Mouse (Mus musculus) testis, postnatal 10 days (tissue): ENCODE results near the gene Sgms1.

Experiments used
- DNase-seq: peaks from one replicate; pipeline ENCODE4 v3.0.0; 2021; ENCODE audit warnings: low spot score

The Sgms1 gene

GRCm38 (mm10) chr19:32292782-32293776, 96.4 kb downstream of the Sgms1 start:
- DNase-seq = no peak

DNA sequence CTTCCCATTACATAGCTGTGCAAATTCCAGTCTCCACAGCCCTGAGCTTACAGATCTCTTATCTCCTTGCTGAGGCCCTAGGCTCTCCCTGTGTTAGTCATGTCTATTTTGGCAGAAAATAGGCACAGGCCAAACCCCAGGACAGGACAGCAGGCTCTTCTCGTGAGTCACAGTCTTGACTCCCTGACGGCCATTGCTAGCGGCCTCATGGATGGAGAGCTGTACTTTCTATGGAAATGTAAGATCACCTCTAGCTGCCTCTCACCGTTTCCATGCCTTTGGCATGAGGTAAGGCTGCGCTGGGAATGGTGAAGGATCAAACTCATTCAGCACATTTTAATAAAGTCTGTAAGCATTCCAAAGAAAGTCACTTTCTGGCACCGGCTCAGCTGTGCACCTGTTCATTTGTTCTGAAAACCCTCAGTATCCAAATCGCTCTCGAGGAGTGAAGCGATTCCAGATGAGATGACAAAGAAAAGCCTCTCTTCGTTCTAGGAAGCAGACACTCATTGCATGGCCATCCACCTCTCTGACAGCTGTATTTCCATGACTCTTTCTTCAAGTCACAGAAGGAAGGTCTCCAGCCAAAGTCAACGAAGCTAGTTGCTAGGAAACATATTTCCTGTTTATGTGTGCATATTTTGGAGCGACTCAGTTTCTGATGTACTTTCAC, 97.3 kb downstream of the Sgms1 start:
- no peak for DNase-seq

GRCm38 (mm10) chr19:32291130-32291529, 98.4 kb downstream of the Sgms1 start:
- DNase-seq = no peak

DNA sequence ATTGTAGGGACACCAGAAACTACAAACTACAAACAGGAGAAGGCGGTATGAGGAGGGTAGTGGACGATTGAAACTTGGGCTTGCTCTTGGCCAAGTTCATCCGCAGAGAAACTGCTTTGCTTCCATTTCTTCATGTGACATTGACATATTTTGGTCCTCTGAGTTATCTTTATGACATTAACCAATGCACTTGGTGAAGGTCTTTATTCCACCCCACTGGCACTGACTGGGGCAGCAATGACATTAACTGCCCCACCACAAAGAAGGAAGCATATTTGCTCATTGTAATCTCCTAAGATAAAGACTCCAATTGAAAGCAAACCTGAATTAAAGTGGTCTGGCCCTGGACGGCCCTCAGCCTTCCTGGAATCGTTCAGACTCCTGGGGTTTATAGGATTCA, 100.6 kb downstream of the Sgms1 start:
- no peak for DNase-seq

- DNase-seq = no peak
Observed at GRCm38 (mm10) chr19:32287839-32288238, 101.7 kb downstream of the Sgms1 start.

- no peak for DNase-seq
Observed at GRCm38 (mm10) chr19:32285455-32285831, 104.1 kb downstream of the Sgms1 start.

- DNase-seq = no peak
Observed at GRCm38 (mm10) chr19:32284681-32285454, 104.6 kb downstream of the Sgms1 start.

GRCm38 (mm10) chr19:32281917-32282316, 107.6 kb downstream of the Sgms1 start:
- DNase-seq = no peak

DNA sequence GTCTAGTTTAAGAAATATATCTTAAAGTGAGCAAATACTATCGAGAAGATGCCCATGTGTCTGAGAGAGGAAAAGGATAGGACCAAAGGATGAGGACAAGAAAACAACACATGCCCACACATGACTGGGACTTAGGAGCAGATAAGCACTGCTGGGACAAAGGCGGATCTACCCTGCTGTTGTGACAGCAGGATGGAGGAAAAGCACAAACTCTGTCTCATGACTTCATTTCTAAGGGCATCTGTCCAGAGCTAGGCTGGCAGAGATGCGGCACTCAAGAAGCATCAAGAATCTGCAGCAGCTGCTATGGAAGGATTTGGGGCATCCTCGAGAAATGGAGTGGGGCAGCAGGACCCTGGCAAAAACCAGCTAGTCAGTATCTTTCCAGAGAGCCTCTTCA, 109.1 kb downstream of the Sgms1 start:
- no peak for DNase-seq

- no peak for DNase-seq
Observed at GRCm38 (mm10) chr19:32279400-32279799, 110.1 kb downstream of the Sgms1 start.

GRCm38 (mm10) chr19:32277869-32278268, 111.6 kb downstream of the Sgms1 start:
- no peak for DNase-seq

DNA sequence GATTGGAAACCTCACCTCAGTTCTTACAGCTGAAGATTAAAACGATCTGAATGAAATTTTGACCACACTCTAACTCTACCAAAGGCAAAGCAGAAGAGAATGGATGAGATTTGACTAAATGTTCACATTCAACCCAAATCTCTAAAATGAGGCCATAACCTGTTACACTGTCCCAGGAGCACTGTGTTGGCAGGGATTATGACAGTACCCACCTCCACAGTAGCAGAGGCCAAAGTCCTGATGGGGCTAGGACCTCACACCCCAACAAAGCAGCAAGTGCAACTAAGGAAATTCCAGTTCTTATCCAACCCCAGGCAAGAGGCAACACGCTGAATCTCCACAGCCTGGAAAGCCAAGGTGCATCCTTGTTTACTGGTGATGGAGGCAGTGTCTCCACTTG, 112.2 kb downstream of the Sgms1 start:
- no peak for DNase-seq

DNA sequence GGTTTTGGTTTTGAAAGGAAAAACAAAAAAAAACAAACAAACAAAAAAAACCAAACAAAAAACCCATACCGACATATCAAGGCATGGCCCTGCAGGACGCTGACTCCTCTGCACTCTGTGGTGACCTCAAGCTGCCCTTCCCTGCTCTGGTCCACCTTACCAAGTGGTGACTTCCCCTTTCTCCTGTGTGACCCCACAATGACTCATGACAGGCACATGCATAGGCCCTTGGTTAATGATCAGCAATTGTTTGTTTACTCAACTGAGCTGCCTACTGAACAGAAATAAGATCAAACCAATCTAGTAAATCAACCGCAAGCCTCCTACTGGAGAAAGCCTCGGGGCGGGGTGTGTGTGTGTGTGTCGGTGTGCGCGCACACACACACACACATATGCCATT, 112.7 kb downstream of the Sgms1 start:
- no peak for DNase-seq

- no peak for DNase-seq
Observed at GRCm38 (mm10) chr19:32276263-32276662, 113.3 kb downstream of the Sgms1 start.

DNA sequence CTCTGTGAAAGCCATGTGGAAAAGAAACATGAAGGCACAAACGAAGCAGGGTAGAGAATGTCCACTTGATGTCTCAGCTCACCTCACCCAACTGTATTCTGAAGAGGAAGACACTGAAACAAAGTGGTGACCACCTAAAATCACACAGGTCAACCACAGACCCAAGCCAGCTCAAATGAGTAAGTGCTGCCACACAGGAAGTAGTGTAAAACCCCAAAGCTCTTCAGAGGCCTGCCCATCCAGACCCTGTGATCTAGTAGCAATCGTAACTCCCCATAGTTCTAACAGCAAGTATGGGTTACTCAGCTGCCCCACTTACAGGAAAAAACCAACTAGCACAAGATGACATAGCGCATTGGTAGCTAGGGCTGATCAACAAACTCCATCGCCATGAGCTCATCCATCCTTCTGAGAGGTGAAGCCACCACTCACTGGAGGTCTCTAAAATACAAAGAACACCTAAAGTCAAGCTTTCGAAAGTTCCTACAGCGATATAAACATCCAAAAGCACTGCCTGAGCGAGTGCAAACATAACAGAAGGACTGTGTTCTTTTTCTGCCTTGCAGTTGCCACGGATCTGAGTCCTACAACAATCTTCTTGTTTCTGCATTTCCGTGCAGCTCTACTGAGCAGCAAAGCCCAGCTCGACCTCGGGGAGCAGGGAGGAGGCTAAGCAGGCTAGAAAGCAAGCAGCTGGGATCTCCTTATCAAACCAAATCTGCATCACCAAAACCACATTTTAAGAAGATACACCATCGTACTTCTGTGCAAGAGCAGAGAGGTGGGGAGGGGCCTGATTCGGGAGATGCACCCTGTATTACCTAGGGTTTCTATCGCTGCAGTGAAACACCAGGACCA, 114.2 kb downstream of the Sgms1 start:
- no peak for DNase-seq

DNA sequence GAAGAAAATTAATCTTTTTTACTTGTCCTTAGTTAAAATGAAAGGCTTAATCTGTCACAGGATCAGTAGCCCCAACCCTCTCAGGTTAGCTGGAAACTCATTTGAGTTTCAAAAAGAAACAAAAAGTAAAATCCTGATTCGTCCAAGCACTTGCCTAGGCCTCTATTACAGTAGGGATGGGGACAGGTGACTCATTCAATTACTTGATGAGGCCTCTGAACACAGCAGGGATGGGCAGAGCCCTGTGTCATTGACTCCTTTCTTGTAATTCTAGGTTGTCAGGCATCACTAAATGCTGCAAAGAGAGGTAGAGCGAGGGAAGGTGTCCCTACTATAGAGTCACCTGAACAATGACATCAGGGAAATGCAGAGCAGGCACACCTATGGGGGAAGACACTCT, 115.4 kb downstream of the Sgms1 start:
- DNase-seq = no peak

DNA sequence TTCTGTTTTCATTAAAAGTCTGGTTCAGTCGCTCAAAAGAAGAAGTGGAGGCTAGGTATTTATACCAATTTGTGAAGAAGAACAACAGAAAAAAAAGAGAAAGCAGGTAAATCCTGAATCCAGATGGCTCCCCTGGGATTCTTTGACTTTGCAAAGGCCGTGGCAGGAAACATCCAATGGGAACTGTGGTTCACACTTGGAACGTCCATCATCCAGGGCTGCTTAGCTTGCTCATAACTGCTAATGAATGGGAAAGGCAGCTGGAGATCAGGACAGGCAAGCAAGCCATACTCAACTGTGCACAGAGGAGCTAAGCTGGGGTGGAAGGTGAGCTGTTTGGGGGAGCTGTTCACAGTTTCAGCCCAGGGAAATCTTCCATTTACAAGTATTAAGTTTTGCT, 115.8 kb downstream of the Sgms1 start:
- no peak for DNase-seq

DNA sequence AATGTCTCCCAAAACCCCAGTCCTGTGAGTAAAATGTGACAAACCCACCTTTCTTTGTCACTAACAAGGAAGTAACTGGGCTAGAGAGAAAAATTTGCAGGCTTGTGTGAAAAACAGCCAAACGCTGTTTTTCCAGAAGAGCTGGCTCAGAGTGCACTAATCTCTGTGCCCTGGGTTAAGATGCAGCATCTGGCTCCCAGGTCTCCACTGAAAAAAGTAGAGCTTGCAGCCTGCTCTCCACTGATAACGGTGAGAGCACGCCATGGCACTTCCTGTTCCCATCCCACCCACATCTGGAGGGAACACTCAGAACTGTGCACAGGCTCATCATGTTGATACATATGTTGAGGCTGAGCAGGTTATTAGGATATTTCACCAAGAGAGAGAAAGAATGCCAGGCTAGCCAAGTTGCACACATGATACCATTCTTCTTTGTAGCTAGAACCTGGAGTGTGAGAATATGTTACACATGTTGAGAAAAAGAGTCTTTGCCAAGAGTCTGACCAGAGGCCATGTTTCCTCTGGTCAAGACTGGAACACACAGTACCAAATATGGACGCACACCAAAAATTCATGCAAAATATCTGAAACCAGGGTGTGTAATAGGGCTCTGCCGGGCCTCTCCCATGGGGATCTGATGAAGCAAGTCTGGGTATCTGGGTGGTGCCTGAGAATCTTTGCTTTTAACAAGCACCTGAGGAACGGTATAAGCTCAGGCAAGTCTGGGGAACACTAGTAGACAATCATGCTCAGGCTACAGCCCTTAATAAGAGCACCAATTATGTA, 116.8 kb downstream of the Sgms1 start:
- no peak for DNase-seq

DNA sequence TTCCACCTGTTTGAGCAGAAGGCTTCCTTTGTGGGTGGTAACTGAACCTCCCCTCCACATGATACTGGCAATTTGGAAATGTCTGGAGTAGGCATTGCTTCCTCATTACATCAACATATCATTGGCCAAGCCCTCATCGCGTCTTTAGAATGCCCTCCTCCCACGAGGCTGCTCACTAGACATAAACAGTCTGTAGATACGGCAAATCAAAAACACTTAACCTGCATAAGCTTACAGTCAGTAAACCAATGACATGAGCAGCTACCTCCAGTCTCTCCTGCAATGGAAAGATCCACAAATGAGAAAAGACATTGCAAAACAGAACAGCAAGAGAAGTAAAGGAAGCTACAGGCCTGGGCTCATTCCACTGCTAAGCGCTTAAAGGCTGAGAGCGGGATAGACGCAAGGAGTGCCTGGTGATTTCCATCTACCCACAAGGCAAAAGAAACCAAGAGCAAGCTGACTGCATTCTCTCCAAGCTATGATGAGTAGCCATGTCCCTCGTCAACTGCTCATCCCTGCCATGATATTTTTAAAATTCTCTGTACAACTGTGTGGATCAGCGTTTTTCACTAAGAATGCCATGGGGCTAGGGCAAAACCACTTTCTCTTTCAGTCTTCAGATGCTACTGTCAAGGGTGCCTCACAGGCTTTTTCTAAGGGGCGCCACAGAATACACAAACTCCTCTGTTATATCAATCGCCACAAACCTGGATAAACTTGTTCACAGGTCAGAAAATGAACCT, 117.9 kb downstream of the Sgms1 start:
- DNase-seq = no peak

GRCm38 (mm10) chr19:32269844-32270176, 119.7 kb downstream of the Sgms1 start:
- no peak for DNase-seq
